Mouse (Mus musculus): Measurements from ENCODE around the gene Smc1a. TPM values are rescaled to one million over a fixed set of nuclear protein-coding genes. Genes with fewer than 3 reads are reported as not detected.

Smc1a gene
- polyA plus RNA-seq, 2 experiments = 41.9 to 51.8 TPM

DNA sequence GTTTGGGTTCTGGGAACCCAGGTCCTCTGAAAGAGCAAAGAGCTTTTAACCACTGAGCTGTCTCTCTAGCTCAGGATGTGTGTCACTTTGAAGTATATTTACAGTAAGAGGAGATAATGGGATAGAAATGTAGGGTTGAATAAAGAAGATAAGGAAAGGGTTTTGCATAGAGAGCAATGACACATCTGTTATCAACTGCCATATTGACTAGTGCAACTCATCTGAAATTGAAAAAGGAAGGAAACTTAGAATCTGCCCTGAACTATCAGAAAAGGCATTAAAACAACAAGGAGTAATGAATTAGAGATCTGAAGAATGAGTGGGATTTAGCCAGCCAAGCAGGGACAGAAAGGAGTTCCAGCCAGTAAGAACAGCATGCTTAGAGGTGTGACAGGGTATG, 23.6 kb downstream of the Smc1a start:
- Histone ChIP-seq H3K9me3 (ENCODE audit: control insufficient read depth, low read length) (no peaks in the 10 kb centered on the region), H3K4me3 (ENCODE audit: insufficient read depth in 1 of 2, low read depth in 2 of 2, low read length in 2 of 2) (no peak overlapping the region), H3K4me2 (ENCODE audit: low read depth) (0 out of 2 replicates have a peak overlapping the region, but pooled peaks have one; percentile 18), H3K27me3 (ENCODE audit: control insufficient read depth, insufficient read depth, low read length) (no peaks in the 10 kb centered on the region), H3K4me1 (replicated peaks; ENCODE audit: control insufficient read depth in 2 of 2, insufficient read depth in 2 of 2, low read length in 1 of 2) (peaks cover 0 to 9% of the 10 kb centered on the region in 2 experiments; a peak in 3 of 4 replicates), H3K36me3 (replicated peaks; ENCODE audit: control insufficient read depth, insufficient read depth, low read depth) (peaks cover 31% of the 10 kb centered on the region), H3K9ac (replicated peaks) (no peak overlapping the region), H3K27ac (peak overlapping the region; percentile 22; the same call in 1 of the 2 replicates)
- DNase-seq (ENCODE audit: low read depth in 3 of 3, low spot score in 3 of 3) (no peak), ATAC-seq (ENCODE audit: insufficient read depth) (peak; percentile 83)
- TF ChIP-seq CTCF (IDR thresholded peaks at IDR 0.05; ENCODE audit: low read depth) (no peak), EP300 (IDR thresholded peaks at IDR 0.05; ENCODE audit: low read depth) (peak; percentile 38; the same call in 1 of the 2 replicates)

- H3K9me3 ChIP-seq (ENCODE audit: control insufficient read depth, low read length) = no peaks in the 10 kb centered on the region
- H3K4me1 ChIP-seq (replicated peaks; ENCODE audit: control insufficient read depth in 2 of 2, insufficient read depth in 2 of 2, low read length in 1 of 2) = no peaks in the 10 kb centered on the region
- peaks cover 13% of the 10 kb centered on the region for H3K36me3 ChIP-seq (replicated peaks; ENCODE audit: control insufficient read depth, insufficient read depth, low read depth)
- no peak for TF ChIP-seq CTCF (IDR thresholded peaks at IDR 0.05; ENCODE audit: low read depth)
- TF ChIP-seq EP300 (IDR thresholded peaks at IDR 0.05; ENCODE audit: low read depth) = no peak
- H3K4me3 ChIP-seq (ENCODE audit: insufficient read depth in 1 of 2, low read depth in 2 of 2, low read length in 2 of 2) = no peak overlapping the region
- H3K9ac ChIP-seq (replicated peaks) = no peak overlapping the region
- no peak overlapping the region for H3K27ac ChIP-seq
- H3K27me3 ChIP-seq (ENCODE audit: control insufficient read depth, insufficient read depth, low read length) = no peaks in the 10 kb centered on the region
- H3K4me2 ChIP-seq (ENCODE audit: low read depth) = no peak overlapping the region
- ATAC-seq (ENCODE audit: insufficient read depth) = no peak
- DNase-seq (ENCODE audit: low read depth in 3 of 3, low spot score in 3 of 3) = no peak
Measured at GRCm38 (mm10) chrX:152047230-152047629, 31.0 kb downstream of the Smc1a start.

- peaks cover 14% of the 10 kb centered on the region for H3K36me3 ChIP-seq (replicated peaks; ENCODE audit: control insufficient read depth, insufficient read depth, low read depth)
- no peak for ATAC-seq (ENCODE audit: insufficient read depth)
Measured at GRCm38 (mm10) chrX:152052546-152052945, 36.3 kb downstream of the Smc1a start.

DNA sequence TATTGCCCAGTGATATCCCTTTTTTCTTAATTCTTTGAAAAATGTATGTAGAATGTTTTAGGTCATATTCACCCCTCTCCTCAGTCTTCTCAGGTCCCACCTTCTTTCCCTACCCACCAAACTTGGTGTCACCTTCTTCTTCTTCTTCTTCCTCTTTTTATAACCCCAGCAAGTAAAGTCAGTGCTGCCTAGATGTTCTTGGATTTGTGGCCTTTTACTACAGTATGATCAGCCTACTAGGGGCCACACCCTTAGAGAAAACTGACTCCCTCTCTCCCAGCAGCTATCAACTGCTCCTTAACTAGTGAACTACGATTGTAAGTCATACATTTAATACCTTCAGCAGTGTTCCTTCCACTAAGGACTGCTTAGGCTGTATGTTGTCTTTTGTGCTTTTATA, 37.9 kb downstream of the Smc1a start:
- no peak for TF ChIP-seq CTCF (IDR thresholded peaks at IDR 0.05; ENCODE audit: low read depth)
- no peak for TF ChIP-seq EP300 (IDR thresholded peaks at IDR 0.05; ENCODE audit: low read depth)
- H3K36me3 ChIP-seq (replicated peaks; ENCODE audit: control insufficient read depth, insufficient read depth, low read depth) = peaks cover 14% of the 10 kb centered on the region
- H3K4me2 ChIP-seq (ENCODE audit: low read depth) = no peak overlapping the region
- ATAC-seq (ENCODE audit: insufficient read depth) (no peak), DNase-seq (ENCODE audit: low read depth in 3 of 3, low spot score in 3 of 3) (no peak)
- H3K27me3 ChIP-seq (ENCODE audit: control insufficient read depth, insufficient read depth, low read length) = no peaks in the 10 kb centered on the region; the same call in 1 of the 2 replicates
- no peaks in the 10 kb centered on the region for H3K4me1 ChIP-seq (replicated peaks; ENCODE audit: control insufficient read depth in 2 of 2, insufficient read depth in 2 of 2, low read length in 1 of 2)
- H3K9ac ChIP-seq (replicated peaks) = no peak overlapping the region
- 58% methylated on average over 1 of the region's 1 CpGs for WGBS (ENCODE audit: insufficient replicate concordance)
- H3K27ac ChIP-seq = no peak overlapping the region
- H3K4me3 ChIP-seq (ENCODE audit: insufficient read depth in 1 of 2, low read depth in 2 of 2, low read length in 2 of 2) = no peak overlapping the region
- no peaks in the 10 kb centered on the region for H3K9me3 ChIP-seq (ENCODE audit: control insufficient read depth, low read length)

More at GRCm38 (mm10) chrX:152052546-152052945, 36.3 kb downstream of the Smc1a start:
- no peak overlapping the region for H3K4me2 ChIP-seq (ENCODE audit: low read depth)
- no peak for TF ChIP-seq CTCF (IDR thresholded peaks at IDR 0.05; ENCODE audit: low read depth)
- TF ChIP-seq EP300 (IDR thresholded peaks at IDR 0.05; ENCODE audit: low read depth) = no peak
- no peak overlapping the region for H3K27ac ChIP-seq
- H3K9ac ChIP-seq (replicated peaks) = no peak overlapping the region
- no peaks in the 10 kb centered on the region for H3K27me3 ChIP-seq (ENCODE audit: control insufficient read depth, insufficient read depth, low read length)
- DNase-seq (ENCODE audit: low read depth in 3 of 3, low spot score in 3 of 3) = no peak
- WGBS (ENCODE audit: insufficient replicate concordance) = 60% methylated on average over 3 of the region's 3 CpGs
- H3K4me3 ChIP-seq (ENCODE audit: insufficient read depth in 1 of 2, low read depth in 2 of 2, low read length in 2 of 2) = no peak overlapping the region
- H3K9me3 ChIP-seq (ENCODE audit: control insufficient read depth, low read length) = no peaks in the 10 kb centered on the region
- H3K4me1 ChIP-seq (replicated peaks; ENCODE audit: control insufficient read depth in 2 of 2, insufficient read depth in 2 of 2, low read length in 1 of 2) = no peaks in the 10 kb centered on the region

GRCm38 (mm10) chrX:152065674-152066073, 49.4 kb downstream of the Smc1a start:
- H3K4me2 ChIP-seq (ENCODE audit: low read depth) = no peak overlapping the region
- no peaks in the 10 kb centered on the region for H3K4me1 ChIP-seq (replicated peaks; ENCODE audit: control insufficient read depth in 2 of 2, insufficient read depth in 2 of 2, low read length in 1 of 2)
- H3K36me3 ChIP-seq (replicated peaks; ENCODE audit: control insufficient read depth, insufficient read depth, low read depth) = peaks cover 6% of the 10 kb centered on the region
- H3K9ac ChIP-seq (replicated peaks) = no peak overlapping the region
- DNase-seq (ENCODE audit: low read depth in 3 of 3, low spot score in 3 of 3) (no peak), ATAC-seq (ENCODE audit: insufficient read depth) (no peak)
- no peak overlapping the region for H3K27ac ChIP-seq
- no peak overlapping the region for H3K4me3 ChIP-seq (ENCODE audit: insufficient read depth in 1 of 2, low read depth in 2 of 2, low read length in 2 of 2)
- no peaks in the 10 kb centered on the region for H3K9me3 ChIP-seq (ENCODE audit: control insufficient read depth, low read length)
- no peaks in the 10 kb centered on the region; the same call in 1 of the 2 replicates for H3K27me3 ChIP-seq (ENCODE audit: control insufficient read depth, insufficient read depth, low read length)
- TF ChIP-seq EP300 (IDR thresholded peaks at IDR 0.05; ENCODE audit: low read depth) = no peak
- TF ChIP-seq CTCF (IDR thresholded peaks at IDR 0.05; ENCODE audit: low read depth) = no peak
- WGBS (ENCODE audit: insufficient replicate concordance) = 20% methylated on average over 2 of the region's 2 CpGs
